ENCODE assay signal across 9 mouse cellular contexts in the genomic region with DNA sequence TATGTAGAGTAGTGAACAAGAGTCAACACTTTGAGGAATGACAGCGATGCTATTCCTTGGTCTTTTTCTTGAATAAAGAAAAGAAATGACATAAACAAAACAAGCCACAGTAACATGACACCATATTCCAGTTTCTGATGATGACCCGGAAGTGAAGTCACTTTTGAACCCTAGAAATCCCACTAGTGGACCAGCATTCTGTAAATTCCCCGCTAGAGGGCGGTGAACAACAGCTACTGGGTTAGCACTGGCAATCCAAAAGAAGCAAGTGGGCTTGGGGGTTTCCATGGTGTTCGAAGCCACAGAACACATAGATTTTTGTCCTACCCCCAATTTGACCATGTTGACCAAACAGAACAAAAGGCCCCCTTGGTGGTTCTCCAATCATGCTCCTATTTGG.
DNase-seq lines count a peak whose midpoint lies in the region; ATAC-seq and TF ChIP-seq lines count a peak whose summit lies in the region.
"Had no signal": no experiment of that assay in that cellular context is flagged by ENCODE, and none has a peak within 500 bp of the region (broad histone marks: within the 10 kb centered on the region; RNA-seq: fewer than 3 reads in every experiment).

No protein-coding gene starts in this region.

- H3K4me3 ChIP-seq in hindbrain, embryonic 14.5 days (replicated peaks; ENCODE audit: low read length) = no peak overlapping the region
- H3K4me3 ChIP-seq in hindbrain, embryonic 12.5 days = no peak overlapping the region
- no peak overlapping the region for H3K4me3 ChIP-seq in ES-Bruce4 (ENCODE audit: low read depth, low read length)
- H3K4me3 ChIP-seq: embryonic facial prominence, embryonic 12.5 days had no signal

- H3K9ac ChIP-seq in hindbrain, embryonic 14.5 days = no peak overlapping the region
- H3K9ac ChIP-seq in hindbrain, embryonic 12.5 days = no peak overlapping the region
- no peak overlapping the region for H3K9ac ChIP-seq in ES-Bruce4 (ENCODE audit: low read depth, poor library complexity, severe bottlenecking)
- H3K9ac ChIP-seq: embryonic facial prominence, embryonic 12.5 days had no signal

- H3K4me2 ChIP-seq in hindbrain, embryonic 14.5 days (replicated peaks) = no peak overlapping the region
- no peak overlapping the region for H3K4me2 ChIP-seq in hindbrain, embryonic 12.5 days (replicated peaks)
- H3K4me2 ChIP-seq: embryonic facial prominence, embryonic 12.5 days had no signal

- no peak for TF ChIP-seq POLR2A in ES-Bruce4 (IDR thresholded peaks at IDR 0.05; ENCODE audit: insufficient read depth, low read length)
- TF ChIP-seq POLR2A in brain, embryonic 14.5 days (IDR thresholded peaks at IDR 0.05; ENCODE audit: borderline replicate concordance, extremely low read depth, insufficient read depth, insufficient read length, poor library complexity, severe bottlenecking) = no peak

- intact Hi-C loops in gastrocnemius, postnatal 14 days (cut with DNase I; ENCODE audit: low total_unique reads) = no loop called here

- H3K9me3 ChIP-seq in hindbrain, embryonic 14.5 days (ENCODE audit: control insufficient read depth, low read length) = no peaks in the 10 kb centered on the region
- H3K9me3 ChIP-seq in hindbrain, embryonic 12.5 days (replicated peaks) = no peaks in the 10 kb centered on the region
- H3K9me3 ChIP-seq in ES-Bruce4 (replicated peaks; ENCODE audit: control insufficient read depth, insufficient read depth, low read length, poor library complexity, severe bottlenecking) = no peaks in the 10 kb centered on the region
- H3K9me3 ChIP-seq: embryonic facial prominence, embryonic 12.5 days had no signal

- no peak for ATAC-seq in hindbrain, embryonic 14.5 days (ENCODE audit: low FRiP score)
- no peak for ATAC-seq in hindbrain, embryonic 12.5 days (ENCODE audit: low FRiP score)

- H3K4me1 ChIP-seq in hindbrain, embryonic 14.5 days (replicated peaks; ENCODE audit: control insufficient read depth, insufficient read depth, low read length) = no peaks in the 10 kb centered on the region; the same call in 1 of the 2 replicates
- 0 out of 2 replicates have a peak, but pooled peaks cover 3% of the 10 kb centered on the region for H3K4me1 ChIP-seq in hindbrain, embryonic 12.5 days
- no peaks in the 10 kb centered on the region for H3K4me1 ChIP-seq in ES-Bruce4 (ENCODE audit: control insufficient read depth, insufficient read depth, low read length)

- peak; percentile 80 for DNase-seq in hindbrain, embryonic 14.5 days (ENCODE audit: low spot score)
- DNase-seq in brain, embryonic 14.5 days (ENCODE audit: low read depth) = peak; percentile 73
- DNase-seq in gastrocnemius, postnatal 14 days = peak; percentile 69
- DNase-seq in layer of hippocampus, adult 9-11 months = peak; percentile 43
- DNase-seq in lung, postnatal 25 days (ENCODE audit: low spot score) = peak; percentile 70
- peak; percentile 48 to 64 for DNase-seq in thymus, adult 18-20 months

- WGBS in hindbrain, embryonic 14.5 days = 43% methylated on average over 5 of the region's 5 CpGs
- WGBS in hindbrain, embryonic 12.5 days = 34% methylated on average over 5 of the region's 5 CpGs

- no peaks in the 10 kb centered on the region for H3K27me3 ChIP-seq in hindbrain, embryonic 14.5 days (ENCODE audit: control insufficient read depth, insufficient read depth, low read length)
- no peaks in the 10 kb centered on the region for H3K27me3 ChIP-seq in hindbrain, embryonic 12.5 days
- H3K27me3 ChIP-seq in ES-Bruce4 (ENCODE audit: control insufficient read depth, insufficient read depth, low read length, poor library complexity, severe bottlenecking) = no peaks in the 10 kb centered on the region
- H3K27me3 ChIP-seq: embryonic facial prominence, embryonic 12.5 days had no signal

- TF ChIP-seq CTCF in ES-Bruce4 (IDR thresholded peaks at IDR 0.05; ENCODE audit: low read depth, low read length) = peak; percentile 49
- TF ChIP-seq CTCF in brain, embryonic 14.5 days (IDR thresholded peaks at IDR 0.05; ENCODE audit: borderline replicate concordance, extremely low read depth, insufficient read depth, insufficient read length) = peak; percentile 78; the same call in 1 of the 2 replicates

- H3K27ac ChIP-seq in hindbrain, embryonic 14.5 days = no peak overlapping the region
- no peak overlapping the region for H3K27ac ChIP-seq in hindbrain, embryonic 12.5 days
- no peak overlapping the region for H3K27ac ChIP-seq in ES-Bruce4 (ENCODE audit: insufficient read depth, low read length)
- H3K27ac ChIP-seq: embryonic facial prominence, embryonic 12.5 days had no signal

- TF ChIP-seq EP300 in ES-Bruce4 (IDR thresholded peaks at IDR 0.05; ENCODE audit: insufficient read depth, low read depth, low read length) = no peak

- H3K36me3 ChIP-seq in hindbrain, embryonic 14.5 days (replicated peaks; ENCODE audit: control insufficient read depth, insufficient read depth) = no peaks in the 10 kb centered on the region
- no peaks in the 10 kb centered on the region for H3K36me3 ChIP-seq in hindbrain, embryonic 12.5 days
- no peaks in the 10 kb centered on the region for H3K36me3 ChIP-seq in ES-Bruce4 (ENCODE audit: control insufficient read depth, insufficient read depth, low read length, poor library complexity, severe bottlenecking)
